Mouse (Mus musculus) hindbrain, embryonic 11.5 days (tissue): ENCODE data around the gene Tmem255a. TPM values are rescaled to one million over a fixed set of nuclear protein-coding genes. Genes with fewer than 3 reads are reported as not detected.
"Not testable (repeated sequence)": the region's sequence is repeated elsewhere in the genome, so short reads cannot be mapped to it uniquely, and the experiment has no call there.

Experiments
- ATAC-seq: fragments of 200-750 bp; cut with Nextera tagmentation; 2 replicates; pipeline ENCODE4 v1.8.0; 2017; ENCODE audit warnings: mild to moderate bottlenecking, moderate TSS enrichment, moderate library complexity; ENCODE audit not compliant: low FRiP score
- DNase-seq: peaks from one replicate; pipeline ENCODE4 v3.0.0-alpha.2; 2015; ENCODE audit warnings: low spot score
- H3K27ac ChIP-seq: fragments of 300-500 bp; sonication (generic); 2 replicates; pipeline ENCODE4 v1.5.1; 2014; ENCODE audit warnings: mild to moderate bottlenecking, low read depth, low read length
- H3K27me3 ChIP-seq: fragments of 300-500 bp; sonication (generic); 2 replicates; pipeline ENCODE4 v1.6.1; 2014; ENCODE audit warnings: mild to moderate bottlenecking, low read length, moderate library complexity, mixed read lengths; ENCODE audit not compliant: control insufficient read depth, insufficient read depth
- H3K36me3 ChIP-seq: fragments of 300-500 bp; sonication (generic); 2 replicates; pipeline ENCODE4 v1.6.1; 2014; ENCODE audit warnings: mild to moderate bottlenecking, low read length, moderate library complexity, mixed read lengths; ENCODE audit not compliant: control insufficient read depth, insufficient read depth
- H3K4me1 ChIP-seq: fragments of 300-500 bp; sonication (generic); replicated peaks from 2 replicates; pipeline ENCODE4 v1.6.1; 2014; ENCODE audit warnings: low read length, mixed read lengths; ENCODE audit not compliant: control insufficient read depth, insufficient read depth
- H3K4me2 ChIP-seq: fragments of 300-500 bp; sonication (generic); replicated peaks from 2 replicates; pipeline ENCODE4 v1.6.1; 2014; ENCODE audit warnings: mild to moderate bottlenecking, low read depth, low read length
- H3K4me3 ChIP-seq: fragments of 300-500 bp; sonication (generic); 2 replicates; pipeline ENCODE4 v1.5.1; 2014; ENCODE audit warnings: low read depth, low read length
- H3K9ac ChIP-seq: fragments of 300-500 bp; sonication (generic); 2 replicates; pipeline ENCODE4 v1.6.1; 2014; ENCODE audit warnings: low read depth, low read length
- H3K9me3 ChIP-seq: fragments of 300-500 bp; sonication (generic); 2 replicates; pipeline ENCODE4 v1.6.1; 2016; ENCODE audit warnings: low read length; ENCODE audit not compliant: control insufficient read depth
- WGBS: fragments of 180-500 bp; shearing (Covaris S2); extraction: QIAGEN DNeasy Blood & Tissue Kit; methylation state at CpG from one replicate; pipeline ENCODE4 v1.1.7; 2014; 5-methylcytosine and 5-hydroxymethylcytosine counted together
- polyA plus RNA-seq: library from polyadenylated mRNA; unstranded; fragments of >200 nt; fragmentation: Nextera tagmentation; extraction: Ambion mirVana; gene quantifications from 2 replicates; pipeline ENCODE4 v1.2.1, GENCODE M21; 2014

Tmem255a gene
- polyA plus RNA-seq, 1 experiment from 2014 or later = 19.7 TPM

DNA sequence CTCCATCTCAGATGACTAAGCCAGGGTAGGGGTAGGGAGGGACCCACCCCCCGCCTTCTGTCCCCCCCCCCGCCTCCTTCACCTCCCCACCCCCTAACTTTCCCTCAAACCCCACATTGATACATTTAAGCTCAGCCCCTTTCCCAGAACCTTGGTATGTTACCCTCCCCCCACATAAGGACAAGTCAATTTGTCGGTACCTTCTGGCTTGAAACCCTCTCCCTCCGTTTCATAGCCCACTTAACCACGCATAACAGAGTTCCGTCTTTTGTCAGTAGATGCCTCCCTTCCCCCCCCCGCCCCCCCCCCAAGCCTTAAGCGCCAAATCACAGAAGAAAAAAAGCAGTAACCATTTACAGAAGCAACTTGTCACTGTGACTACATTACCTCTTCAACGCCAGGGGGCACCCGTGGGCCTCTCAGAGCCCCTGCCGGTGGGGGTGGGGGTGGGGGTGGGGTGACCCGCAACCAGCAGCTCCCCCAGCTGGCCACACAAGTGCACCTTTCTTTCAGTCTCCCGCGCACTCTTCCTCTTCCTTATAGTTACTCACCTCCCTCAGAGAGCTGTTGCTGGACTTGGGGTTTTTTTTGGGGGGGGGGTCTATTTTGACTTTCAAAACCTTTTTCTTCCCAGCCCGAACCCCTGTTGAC is 70.5 kb downstream of the Tmem255a start:
- no peak overlapping the region for H3K27ac ChIP-seq
- H3K36me3 ChIP-seq = no peaks in the 10 kb centered on the region
- no peak overlapping the region for H3K9ac ChIP-seq
- no peaks in the 10 kb centered on the region for H3K27me3 ChIP-seq
- H3K4me2 ChIP-seq = no peak overlapping the region
- H3K4me1 ChIP-seq = no peaks in the 10 kb centered on the region
- peak; percentile 69 for DNase-seq
- WGBS = 22% methylated on average over 12 of the region's 15 CpGs
- peaks cover 3% of the 10 kb centered on the region for H3K9me3 ChIP-seq
- no peak overlapping the region for H3K4me3 ChIP-seq
- peak; percentile 69 for ATAC-seq

DNA sequence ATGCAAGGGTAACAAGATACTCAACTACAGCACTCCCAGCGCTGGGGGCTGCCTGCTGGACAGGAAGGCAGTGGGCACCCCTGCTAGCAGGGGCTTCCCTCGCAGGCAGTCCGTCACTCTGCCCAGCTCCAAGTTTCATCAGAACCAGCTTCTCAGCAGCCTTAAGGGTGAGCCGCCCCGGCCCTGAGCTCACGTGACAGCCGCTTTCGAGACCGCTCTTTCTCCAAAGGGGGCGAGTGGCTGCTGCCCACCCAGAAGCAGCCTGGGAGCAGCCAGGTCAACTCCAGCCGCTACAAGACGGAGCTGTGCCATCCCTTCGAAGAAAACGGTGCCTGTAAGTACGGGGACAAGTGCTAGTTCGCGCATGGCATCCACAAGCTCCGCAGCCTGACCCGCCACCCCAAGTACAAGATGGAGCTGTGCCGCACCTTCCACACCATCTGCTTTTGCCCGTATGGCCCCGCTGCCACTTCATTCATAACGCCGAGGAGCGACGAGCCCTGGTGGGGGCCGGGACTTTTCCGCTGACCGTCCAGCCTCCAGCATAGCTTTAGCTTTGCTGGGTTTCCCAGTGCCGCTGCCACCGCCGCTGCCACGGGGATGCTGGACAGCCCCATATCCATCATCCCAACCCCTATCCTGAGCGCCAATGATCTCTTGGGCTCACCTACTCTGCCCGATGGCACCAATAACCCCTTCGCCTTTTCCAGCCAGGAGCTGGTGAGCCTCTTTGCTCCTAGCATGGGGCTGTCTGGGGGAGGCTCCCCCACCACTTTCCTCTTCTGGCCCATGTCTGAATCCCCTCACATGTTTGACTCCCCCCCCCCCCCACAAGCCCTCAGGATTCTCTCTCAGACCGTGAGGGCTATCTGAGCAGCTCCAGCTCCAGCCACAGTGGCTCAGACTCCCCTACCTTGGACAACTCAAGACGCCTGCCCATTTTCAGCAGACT is 71.3 kb downstream of the Tmem255a start:
- peak overlapping the region; percentile 30 for H3K4me3 ChIP-seq
- H3K4me2 ChIP-seq = peak overlapping the region; percentile 56
- H3K27me3 ChIP-seq = no peaks in the 10 kb centered on the region
- no peaks in the 10 kb centered on the region for H3K4me1 ChIP-seq
- no peaks in the 10 kb centered on the region for H3K36me3 ChIP-seq
- ATAC-seq (peak; percentile 80), DNase-seq (peak; percentile 39)
- 16% methylated on average over 37 of the region's 38 CpGs for WGBS
- H3K9me3 ChIP-seq = peaks cover 3% of the 10 kb centered on the region
- H3K9ac ChIP-seq = no peak overlapping the region
- no peak overlapping the region for H3K27ac ChIP-seq

DNA sequence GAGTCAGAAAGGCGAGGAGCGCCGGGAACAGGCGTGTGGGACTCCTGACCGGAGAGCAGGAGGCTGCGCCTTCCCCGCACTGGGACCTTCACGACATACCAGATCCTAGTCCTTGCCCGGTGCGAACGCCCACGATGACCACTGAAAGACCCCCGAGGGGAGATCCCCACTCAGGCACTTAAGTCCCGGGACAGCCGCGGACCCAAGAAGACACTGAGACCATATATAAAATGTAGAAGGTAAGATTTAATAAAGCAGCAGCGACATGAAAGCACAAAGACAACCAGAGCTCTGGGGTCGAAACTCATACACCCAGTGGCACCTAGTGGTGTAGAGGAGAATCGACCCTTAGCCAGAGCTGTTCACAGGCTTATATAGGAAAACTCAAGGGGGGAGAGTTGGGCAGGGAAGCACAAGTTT is 72.3 kb downstream of the Tmem255a start:
- H3K9ac ChIP-seq = 0 out of 2 replicates have a peak overlapping the region, but pooled peaks have one; percentile 23
- 38% methylated on average over 19 of the region's 19 CpGs for WGBS
- H3K36me3 ChIP-seq = not testable (repeated sequence)

DNA sequence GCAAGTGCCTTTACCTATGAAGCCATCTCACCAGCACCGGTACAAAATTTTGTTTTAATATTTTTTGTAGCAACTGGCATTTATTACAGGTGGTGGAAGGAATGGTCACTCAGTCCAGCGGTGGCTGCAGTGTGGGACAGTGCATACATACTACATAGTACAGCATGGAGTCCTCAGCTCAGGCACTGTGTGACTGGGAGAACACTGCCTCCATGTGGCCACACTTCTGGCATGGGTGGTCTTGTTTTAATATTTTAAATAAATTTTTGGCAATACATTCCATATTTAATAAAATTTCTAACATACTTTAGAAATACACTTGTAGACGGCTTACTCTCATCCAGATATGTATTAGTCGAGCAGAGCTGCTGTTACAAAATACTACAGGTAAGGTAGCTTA is 85.6 kb downstream of the Tmem255a start:
- Histone ChIP-seq H3K27ac (no peak overlapping the region), H3K4me1 (no peaks in the 10 kb centered on the region), H3K9ac (no peak overlapping the region), H3K9me3 (no peaks in the 10 kb centered on the region), H3K4me3 (no peak overlapping the region), H3K4me2 (no peak overlapping the region), H3K36me3 (no peaks in the 10 kb centered on the region), H3K27me3 (no peaks in the 10 kb centered on the region)
- ATAC-seq = no peak
- no peak for DNase-seq
- WGBS = 76% methylated on average over 4 of the region's 4 CpGs

More for the DNA sequence above, 72.3 kb downstream of the Tmem255a start:
- not testable (repeated sequence) for H3K27me3 ChIP-seq, H3K27ac ChIP-seq, H3K4me1 ChIP-seq, H3K9me3 ChIP-seq
- DNase-seq (peak; percentile 41), ATAC-seq (peak; percentile 79)
- H3K4me3 ChIP-seq = peak overlapping the region; percentile 25; the same call in 1 of the 2 replicates
- H3K4me2 ChIP-seq = peak overlapping the region; percentile 14; the same call in 1 of the 2 replicates

DNA sequence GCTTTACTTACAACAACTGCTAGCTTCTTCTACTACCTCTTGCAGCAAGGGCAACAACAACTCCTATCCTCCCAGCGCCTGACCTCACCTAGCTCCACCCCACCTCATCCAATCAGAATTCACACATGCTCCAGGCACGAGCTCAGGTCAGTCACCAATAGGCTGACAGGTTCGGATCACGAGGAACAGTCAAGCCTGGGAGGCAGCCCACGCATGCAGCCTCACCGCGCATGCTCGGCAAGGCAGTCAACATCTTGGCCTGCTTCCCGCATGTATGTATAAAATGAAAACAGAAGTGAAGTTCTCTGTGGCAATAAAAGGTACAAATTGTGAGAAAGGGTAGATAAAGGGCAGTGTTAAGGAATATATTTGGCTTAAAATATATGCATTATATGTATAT is 86.2 kb downstream of the Tmem255a start:
- no peak overlapping the region for H3K4me3 ChIP-seq
- no peaks in the 10 kb centered on the region for H3K4me1 ChIP-seq
- no peak for DNase-seq
- no peaks in the 10 kb centered on the region for H3K27me3 ChIP-seq
- no peak overlapping the region for H3K27ac ChIP-seq
- H3K9ac ChIP-seq = no peak overlapping the region
- 79% methylated on average over 9 of the region's 9 CpGs for WGBS
- no peaks in the 10 kb centered on the region for H3K9me3 ChIP-seq
- no peak for ATAC-seq
- H3K4me2 ChIP-seq = no peak overlapping the region
- no peaks in the 10 kb centered on the region for H3K36me3 ChIP-seq

DNA sequence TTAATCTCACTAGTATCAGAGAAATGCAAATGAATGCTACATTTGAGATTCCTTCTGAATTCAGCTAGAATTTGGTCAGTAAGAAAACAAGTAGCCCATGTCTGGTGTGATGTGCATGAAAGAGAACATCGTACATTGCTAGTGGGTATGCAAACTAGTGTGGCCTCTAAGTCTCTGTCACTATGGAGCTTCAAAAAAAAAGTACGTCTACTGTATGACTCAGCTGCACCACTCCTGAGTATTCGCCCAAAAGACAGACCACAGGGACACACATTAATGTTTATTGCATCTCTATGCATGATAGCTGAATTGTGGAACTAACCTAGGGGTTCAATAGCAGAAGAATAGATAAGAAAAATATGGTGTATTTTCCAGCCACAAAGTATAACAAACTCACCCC is 86.9 kb downstream of the Tmem255a start:
- WGBS = 93% methylated on average over 3 of the region's 3 CpGs
- DNase-seq = no peak

DNA sequence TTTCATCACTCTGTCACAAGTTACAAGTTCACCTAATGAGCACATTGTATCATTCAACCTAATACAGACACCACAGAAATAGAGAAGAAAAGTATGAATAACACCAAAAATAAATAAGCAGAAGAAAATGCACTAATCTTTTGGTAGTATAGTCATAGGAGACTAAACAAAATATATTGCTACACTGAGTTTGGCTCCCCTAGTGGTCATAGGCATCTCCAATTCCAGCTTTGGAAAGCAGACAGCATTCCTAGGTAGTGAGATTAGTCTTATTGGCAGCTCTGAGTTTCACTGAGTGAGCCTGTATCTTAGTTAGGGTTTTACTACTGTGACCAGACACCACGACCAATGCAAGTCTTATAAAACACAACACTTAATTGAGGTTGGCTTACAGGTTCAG is 93.1 kb downstream of the Tmem255a start:
- H3K9ac ChIP-seq = no peak overlapping the region
- H3K27ac ChIP-seq = no peak overlapping the region
- H3K4me3 ChIP-seq = no peak overlapping the region
- 76% methylated on average over 1 of the region's 1 CpGs for WGBS
- no peak for DNase-seq
- H3K4me2 ChIP-seq = no peak overlapping the region
- ATAC-seq = no peak
- H3K4me1 ChIP-seq = no peaks in the 10 kb centered on the region
- no peaks in the 10 kb centered on the region for H3K36me3 ChIP-seq
- H3K9me3 ChIP-seq = no peaks in the 10 kb centered on the region
- no peaks in the 10 kb centered on the region for H3K27me3 ChIP-seq

More for the DNA sequence above, 86.9 kb downstream of the Tmem255a start:
- H3K4me3 ChIP-seq = no peak overlapping the region
- H3K27me3 ChIP-seq = no peaks in the 10 kb centered on the region
- no peaks in the 10 kb centered on the region for H3K36me3 ChIP-seq
- H3K9ac ChIP-seq = no peak overlapping the region
- no peak overlapping the region for H3K27ac ChIP-seq
- ATAC-seq = no peak
- no peaks in the 10 kb centered on the region for H3K4me1 ChIP-seq
- H3K9me3 ChIP-seq = no peaks in the 10 kb centered on the region
- no peak overlapping the region for H3K4me2 ChIP-seq
